Mouse (Mus musculus) ES-E14 (cell line): ENCODE measurements around the gene Olfr1206. TPM values are rescaled to one million over a fixed set of nuclear protein-coding genes. Genes with fewer than 3 reads are reported as not detected.

ENCODE experiments used
- DNase-seq: peaks from one replicate; pipeline ENCODE4 v3.0.0-alpha.2; 2013; ENCODE audit warnings: low read depth, low spot score
- H3K27ac ChIP-seq: 2 replicates; pipeline ENCODE4 v1.5.1; 2012; ENCODE audit warnings: low read depth, mild to moderate bottlenecking, low read length, moderate library complexity, mixed read lengths; ENCODE audit not compliant: poor library complexity, insufficient read depth, severe bottlenecking
- H3K36me3 ChIP-seq: 2 replicates; pipeline ENCODE4 v1.6.1; 2012; ENCODE audit warnings: mild to moderate bottlenecking, low read length, moderate library complexity, mixed read lengths; ENCODE audit not compliant: control insufficient read depth, poor library complexity, insufficient read depth, severe bottlenecking
- H3K4me1 ChIP-seq, 2 experiments: fragments of 150-350 bp in 1 of 2; sonication (generic) in 1 of 2; 2 replicates each; pipeline ENCODE4 v1.6.1; 2012; ENCODE audit warnings: low read length in 2 of 2, mild to moderate bottlenecking in 1 of 2, mixed read lengths in 1 of 2; ENCODE audit not compliant: control insufficient read depth in 2 of 2, insufficient read depth in 2 of 2, poor library complexity in 1 of 2
- H3K4me3 ChIP-seq, 2 experiments: fragments of 150-350 bp in 1 of 2; sonication (generic) in 1 of 2; 2 replicates each; pipeline ENCODE4 v1.5.1; 2012; ENCODE audit warnings: low read length in 2 of 2, low read depth in 1 of 2, mild to moderate bottlenecking in 1 of 2, mixed read lengths in 1 of 2; ENCODE audit not compliant: insufficient read depth in 1 of 2, poor library complexity in 1 of 2, severe bottlenecking in 1 of 2
- H3K9ac ChIP-seq: 2 replicates; pipeline ENCODE4 v1.6.1; 2012; ENCODE audit warnings: low read depth, mild to moderate bottlenecking, low read length, mixed read lengths; ENCODE audit not compliant: poor library complexity, insufficient read depth, severe bottlenecking
- H3K9me3 ChIP-seq: fragments of 150-350 bp; sonication (generic); 2 replicates; pipeline ENCODE4 v1.6.1; 2012; ENCODE audit warnings: low read depth, mild to moderate bottlenecking, low read length; ENCODE audit not compliant: control insufficient read depth, insufficient read depth
- CHD2 ChIP-seq: IDR thresholded peaks from 2 replicates; pipeline ENCODE4 v1.6.1; 2014; ENCODE audit warnings: mild to moderate bottlenecking, low read depth, low read length, inconsistent platforms
- HCFC1 ChIP-seq: IDR thresholded peaks from 2 replicates; pipeline ENCODE4 v1.6.1; 2012; ENCODE audit warnings: low read length, inconsistent platforms, borderline replicate concordance; ENCODE audit not compliant: insufficient read depth
- MAFK ChIP-seq: IDR thresholded peaks from 2 replicates; pipeline ENCODE4 v1.6.1; 2014; ENCODE audit warnings: mild to moderate bottlenecking, low read depth, low read length, inconsistent platforms; ENCODE audit not compliant: insufficient read depth
- ZC3H11A ChIP-seq: IDR thresholded peaks from 2 replicates; pipeline ENCODE4 v1.6.1; 2012; ENCODE audit warnings: low read depth, mild to moderate bottlenecking, inconsistent platforms, low read length, borderline replicate concordance
- ZNF384 ChIP-seq: IDR thresholded peaks from 2 replicates; pipeline ENCODE4 v1.6.1; 2012; ENCODE audit warnings: low read depth, low read length, inconsistent platforms
- in situ Hi-C, 2 experiments: fragments of 600-800 bp; cut with MboI; formaldehyde crosslinking; loops; one replicate each; pipeline ENCODE4 v1.15.1; 2025; ENCODE audit warnings: low sequenced_read_pairs in 2 of 2, inconsistent platforms in 1 of 2; ENCODE audit not compliant: unreplicated experiment in 2 of 2
- total RNA-seq: library from RNA; depleted of rRNA; stranded (reverse); fragments of 300-350 nt; gene quantifications from 2 replicates; pipeline ENCODE4 v1.2.3, GENCODE M21; 2012; rRNA removed

Olfr1206 gene
- not detected in 2 replicates for total RNA-seq

- no peak within 1 kb of the TSS for H3K9ac ChIP-seq
- H3K4me1 ChIP-seq: no peaks in the 10 kb centered on the region
- no peak within 1 kb of the TSS for H3K27ac ChIP-seq
- in situ Hi-C loops: no loop called here
- no peak within 1 kb of the TSS for H3K4me3 ChIP-seq
- TF ChIP-seq ZC3H11A (no peak), HCFC1 (no peak), ZNF384 (no peak), MAFK (no peak), CHD2 (no peak)
- no peaks in the 10 kb centered on the region for H3K9me3 ChIP-seq
- no peaks in the 10 kb centered on the region for H3K36me3 ChIP-seq
- no peak for DNase-seq
Observed at GRCm38 (mm10) chr2:88862931-88863330, at the start of gene Olfr1206. TSS of gene Olfr1206 (plus strand) at chr2:88863231.

DNA sequence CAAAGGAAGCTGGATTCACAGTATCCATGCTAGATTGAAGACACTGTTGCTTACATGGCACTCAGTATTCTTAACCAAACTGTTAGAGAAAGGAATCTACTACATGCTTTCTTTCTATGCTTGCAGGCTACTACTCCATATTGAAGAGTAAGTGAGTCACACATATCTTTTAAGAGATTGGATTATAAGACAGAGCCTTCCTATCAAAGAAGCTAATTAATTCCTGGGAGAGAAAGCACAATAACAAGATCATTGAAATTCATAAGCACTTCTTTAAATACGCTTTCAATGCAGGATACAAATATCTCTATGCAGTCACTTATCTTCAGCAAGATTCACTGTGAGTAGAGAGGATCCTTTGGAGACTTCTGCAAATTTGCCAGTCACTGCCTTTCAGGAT lies 48.8 kb upstream of the Olfr1206 start, which contains the start of gene Olfr1202:
Gene Olfr1202, plus strand, starts transcription at position 301 of the 400 bp plus-strand sequence.
- Histone ChIP-seq H3K27ac (no peak within 1 kb of the TSS), H3K4me3 (no peak within 1 kb of the TSS), H3K9ac (no peak within 1 kb of the TSS), H3K9me3 (no peaks in the 10 kb centered on the region), H3K36me3 (no peaks in the 10 kb centered on the region), H3K4me1 (no peaks in the 10 kb centered on the region)
- DNase-seq: no peak
- TF ChIP-seq HCFC1: no peak
- TF ChIP-seq MAFK: no peak
- no peak for TF ChIP-seq CHD2
- no peak for TF ChIP-seq ZC3H11A
- TF ChIP-seq ZNF384: no peak
- in situ Hi-C loops: no loop called here

DNA sequence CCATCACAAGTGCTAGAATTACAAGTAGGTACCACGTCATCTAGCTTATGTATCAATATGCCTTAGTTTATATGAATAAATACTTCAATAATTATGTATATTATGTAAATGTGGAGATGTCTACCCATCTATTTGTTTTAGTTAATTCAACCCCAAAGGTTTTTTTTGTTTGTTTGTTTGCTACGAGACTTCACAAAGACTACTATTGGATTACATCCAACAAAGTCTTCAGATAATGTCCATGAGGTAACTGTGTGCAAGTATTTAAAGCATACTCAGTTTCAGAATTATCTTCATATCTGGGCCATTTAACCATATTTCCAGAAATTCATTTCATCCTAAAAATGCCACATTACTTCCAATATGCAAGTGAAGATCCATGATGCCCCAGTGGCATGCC lies 33.6 kb upstream of the Olfr1206 start, which contains the start of gene Olfr1205:
Gene Olfr1205, plus strand, starts transcription at position 301 of the 400 bp plus-strand sequence.
- H3K9ac ChIP-seq: no peak within 1 kb of the TSS
- H3K4me1 ChIP-seq: no peaks in the 10 kb centered on the region
- H3K36me3 ChIP-seq: no peaks in the 10 kb centered on the region
- TF ChIP-seq MAFK (no peak), ZC3H11A (no peak), HCFC1 (no peak), ZNF384 (no peak), CHD2 (no peak)
- in situ Hi-C loops: no loop called here
- no peaks in the 10 kb centered on the region for H3K9me3 ChIP-seq
- H3K27ac ChIP-seq: no peak within 1 kb of the TSS
- DNase-seq: no peak
- no peak within 1 kb of the TSS for H3K4me3 ChIP-seq

DNA sequence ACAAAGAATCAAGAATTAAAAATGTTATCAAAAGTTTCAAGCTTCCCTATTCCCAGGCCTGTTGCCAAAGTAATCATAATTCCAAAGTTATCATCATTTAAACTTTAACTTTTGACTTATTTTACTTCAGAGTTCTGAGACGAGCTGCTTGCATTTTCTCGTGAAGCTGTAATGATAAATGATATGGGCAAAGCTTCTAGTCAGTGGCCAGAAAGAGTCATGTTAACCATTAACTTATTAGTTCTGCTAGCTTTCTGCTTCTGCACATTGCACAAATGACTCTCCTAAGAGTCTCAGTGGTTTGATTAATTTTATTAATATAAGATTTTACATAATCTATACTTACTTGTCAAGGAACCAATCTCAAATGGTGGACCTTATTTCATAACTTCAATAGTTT lies 24.6 kb upstream of the Olfr1206 start:
- Histone ChIP-seq H3K4me1 (no peaks in the 10 kb centered on the region), H3K9me3 (no peaks in the 10 kb centered on the region), H3K4me3 (no peak overlapping the region), H3K36me3 (no peaks in the 10 kb centered on the region), H3K9ac (no peak overlapping the region), H3K27ac (no peak overlapping the region)
- in situ Hi-C loops: no loop called here
- no peak for DNase-seq
- TF ChIP-seq MAFK (no peak), ZC3H11A (no peak), ZNF384 (no peak), HCFC1 (no peak), CHD2 (no peak)

DNA sequence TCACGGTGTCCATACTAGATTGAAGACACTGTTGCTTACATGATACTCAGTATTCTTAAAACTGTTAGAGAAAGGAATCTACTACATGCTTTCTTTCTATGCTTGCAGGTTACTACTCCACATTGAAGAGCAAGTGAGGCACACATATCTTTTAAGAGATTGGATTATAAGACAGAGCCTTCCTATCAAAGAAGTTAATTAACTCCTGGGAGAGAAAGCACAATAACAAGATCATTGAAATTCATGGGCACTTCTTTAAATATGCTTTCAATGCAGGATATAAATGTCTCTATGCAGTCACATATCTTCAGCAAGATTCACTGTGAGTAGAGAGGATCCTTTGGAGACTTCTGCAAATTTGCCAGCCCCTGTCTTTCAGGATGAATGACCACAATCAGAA lies 14.0 kb upstream of the Olfr1206 start, which contains the start of gene Olfr1204:
Gene Olfr1204, plus strand, starts transcription at position 301 of the 400 bp plus-strand sequence.
- H3K36me3 ChIP-seq: no peaks in the 10 kb centered on the region
- TF ChIP-seq ZNF384: no peak
- H3K9ac ChIP-seq: no peak within 1 kb of the TSS
- H3K4me3 ChIP-seq: no peak within 1 kb of the TSS
- in situ Hi-C loops: no loop called here
- no peaks in the 10 kb centered on the region for H3K9me3 ChIP-seq
- no peak for DNase-seq
- no peak within 1 kb of the TSS for H3K27ac ChIP-seq
- H3K4me1 ChIP-seq: no peaks in the 10 kb centered on the region
